Mouse (Mus musculus): ENCODE results near the gene Gja8. TPM values are rescaled to one million over a fixed set of nuclear protein-coding genes. Genes with fewer than 3 reads are reported as not detected.

The Gja8 gene
- total RNA-seq (2023) = not detected

GRCm38 (mm10) chr3:96925920-96926319, at the start of gene Gja8:
Gene Gja8 (minus strand): TSS chr3:96926020.

GRCm38 (mm10) chr3:96904851-96905541, 20.8 kb downstream of the Gja8 start, which contains the start of gene Gpr89:
Gene Gpr89 (minus strand): TSS chr3:96905346.

GRCm38 (mm10) chr3:96904393-96904792, 21.4 kb downstream of the Gja8 start, which contains the start of gene Gja5:
Gene Gja5 (plus strand): TSS chr3:96904693.

Other genes with a start within 250 kb of the Gja8 start
- 10 to 100 TPM; 48.3 to 60.7 TPM for gene Pias3, start 229.6 kb downstream of the Gja8 start, total RNA-seq (2023)
- 1 to 10 TPM; 1.1 to 1.2 TPM for gene Nudt17, start 217.5 kb downstream of the Gja8 start, total RNA-seq (2023)
- 10 to 100 TPM; 51.9 to 64.0 TPM for gene Polr3c, start 198.4 kb downstream of the Gja8 start, total RNA-seq (2023)
- gene Rnf115, start 198.4 kb downstream of the Gja8 start, total RNA-seq (2023) = 10 to 100 TPM; 55.8 to 59.7 TPM
- gene Pdzk1, start 96.7 kb downstream of the Gja8 start, total RNA-seq (2023) = not detected
- 1 to 10 TPM in 1 of 2 experiments, under 1 TPM in 1; 0.90 to 1.2 TPM for gene Cd160, start 96.7 kb downstream of the Gja8 start, total RNA-seq (2023)
- gene Gja5, start 21.3 kb downstream of the Gja8 start, total RNA-seq (2023) = not detected
- 10 to 100 TPM; 22.5 to 24.1 TPM for gene Gpr89, start 20.7 kb downstream of the Gja8 start, total RNA-seq (2023)
- gene Acp6, start 232.8 kb upstream of the Gja8 start, total RNA-seq (2023) = 10 to 100 TPM; 47.8 to 49.3 TPM

Measured in B cell, adult 67 days (primary cell).